In the genomic region with DNA sequence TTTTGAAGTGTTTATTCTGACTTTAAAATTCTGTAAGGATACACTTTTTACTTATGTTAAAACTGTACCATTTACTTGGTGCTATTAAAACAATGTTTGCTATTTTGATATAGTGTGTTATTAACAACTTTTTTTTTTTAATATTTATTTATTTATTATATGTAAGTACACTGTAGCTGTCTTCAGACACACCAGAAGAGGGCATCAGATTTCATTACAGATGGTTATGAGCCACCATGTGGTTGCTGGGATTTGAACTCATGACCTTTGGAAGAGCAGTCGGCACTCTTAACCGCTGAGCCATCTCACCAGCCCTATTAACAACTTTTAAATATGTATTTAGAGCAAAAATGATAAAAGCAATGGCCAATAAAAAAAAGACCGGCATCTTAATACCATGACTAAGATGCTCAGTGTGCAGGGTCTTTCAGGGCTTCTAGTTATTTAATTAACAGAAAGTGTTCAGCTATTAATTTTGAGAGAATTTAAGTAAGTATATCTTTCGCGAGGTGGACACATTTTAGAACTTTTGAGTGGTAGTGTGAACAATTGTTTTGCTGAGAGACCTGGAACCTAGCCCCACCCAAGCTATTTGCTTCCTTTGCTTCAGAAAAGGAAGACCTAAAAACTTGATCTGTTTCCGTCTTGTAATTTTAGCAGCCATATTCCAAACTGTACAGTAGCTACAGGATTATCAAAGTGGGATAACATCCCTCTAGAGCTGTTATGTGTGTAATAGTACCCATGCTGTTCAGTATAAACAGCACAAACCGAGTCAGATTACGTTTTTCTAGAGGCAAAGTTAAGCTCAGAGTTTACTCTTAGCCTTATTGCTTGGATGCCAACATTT, we compare ENCODE assay signal across 9 mouse cellular contexts. TPM values are rescaled to one million over a fixed set of nuclear protein-coding genes. Genes with fewer than 3 reads are reported as not detected.
A peak's percentile ranks its signal among the peaks of the same experiment; 100 is the strongest.
DNase-seq lines count a peak whose midpoint lies in the region; ATAC-seq lines count a peak whose summit lies in the region.
"Had no signal": no experiment of that assay in that cellular context is flagged by ENCODE, and none has a peak within 500 bp of the region (broad histone marks: within the 10 kb centered on the region; RNA-seq: fewer than 3 reads in every experiment).

No protein-coding gene starts in this region.

- DNase-seq in kidney, adult 9 months: no peak
- no peak for DNase-seq in hindbrain, embryonic 14.5 days (ENCODE audit: low spot score)
- no peak for DNase-seq in urinary bladder, postnatal 4 days (ENCODE audit: low spot score in 2 of 2)
- DNase-seq in adrenal gland, adult 2 months: no peak
- no peak for DNase-seq in right cerebral cortex, adult 2 months (ENCODE audit: low spot score in 2 of 2)

- WGBS in kidney, embryonic 15.5 days: 52% methylated on average over 8 of the region's 8 CpGs
- WGBS in hindbrain, embryonic 14.5 days: 52% methylated on average over 8 of the region's 8 CpGs
- 53% methylated on average over 8 of the region's 8 CpGs for WGBS in midbrain, embryonic 13.5 days

- peak overlapping the region; percentile 71 for H3K4me3 ChIP-seq in kidney, embryonic 15.5 days (replicated peaks)
- H3K4me3 ChIP-seq in brown adipose tissue, adult 24 weeks (ENCODE audit: insufficient read depth, low read depth, low read length): peak overlapping the region; percentile 34
- H3K4me3 ChIP-seq in hindbrain, embryonic 14.5 days (replicated peaks; ENCODE audit: low read length): peak overlapping the region; percentile 26
- peak overlapping the region; percentile 85 for H3K4me3 ChIP-seq in midbrain, embryonic 13.5 days (replicated peaks)

- no peak overlapping the region for H3K9ac ChIP-seq in kidney, embryonic 15.5 days
- peak overlapping the region; percentile 17; the same call in 1 of the 2 replicates for H3K9ac ChIP-seq in hindbrain, embryonic 14.5 days
- H3K9ac ChIP-seq in midbrain, embryonic 13.5 days (replicated peaks): no peak overlapping the region

- peaks cover 9% of the 10 kb centered on the region for H3K4me1 ChIP-seq in kidney, embryonic 15.5 days
- no peaks in the 10 kb centered on the region for H3K4me1 ChIP-seq in brown adipose tissue, adult 24 weeks (ENCODE audit: control insufficient read depth, insufficient read depth, insufficient read length, low read length)
- H3K4me1 ChIP-seq in hindbrain, embryonic 14.5 days (replicated peaks; ENCODE audit: control insufficient read depth, insufficient read depth, low read length): peaks cover 9% of the 10 kb centered on the region; the same call in 1 of the 2 replicates
- H3K4me1 ChIP-seq in midbrain, embryonic 13.5 days (replicated peaks): peaks cover 15% of the 10 kb centered on the region

- H3K27me3 ChIP-seq in kidney, embryonic 15.5 days: no peaks in the 10 kb centered on the region
- no peaks in the 10 kb centered on the region for H3K27me3 ChIP-seq in hindbrain, embryonic 14.5 days (ENCODE audit: control insufficient read depth, insufficient read depth, low read length)
- no peaks in the 10 kb centered on the region for H3K27me3 ChIP-seq in midbrain, embryonic 13.5 days

- peak overlapping the region; percentile 70 for H3K4me2 ChIP-seq in kidney, embryonic 15.5 days
- peak overlapping the region; percentile 61 for H3K4me2 ChIP-seq in hindbrain, embryonic 14.5 days (replicated peaks)
- H3K4me2 ChIP-seq in midbrain, embryonic 13.5 days (replicated peaks): peak overlapping the region; percentile 58

- no peaks in the 10 kb centered on the region for H3K9me3 ChIP-seq in kidney, embryonic 15.5 days (replicated peaks)
- H3K9me3 ChIP-seq in hindbrain, embryonic 14.5 days (ENCODE audit: control insufficient read depth, low read length): no peaks in the 10 kb centered on the region
- H3K9me3 ChIP-seq in midbrain, embryonic 13.5 days: no peaks in the 10 kb centered on the region

- no peak for ATAC-seq in kidney, embryonic 15.5 days (replicated peaks; ENCODE audit: low FRiP score)
- no peak for ATAC-seq in hindbrain, embryonic 14.5 days (ENCODE audit: low FRiP score)
- ATAC-seq in midbrain, embryonic 13.5 days: no peak

- peak overlapping the region; percentile 76 for H3K27ac ChIP-seq in kidney, embryonic 15.5 days
- no peak overlapping the region for H3K27ac ChIP-seq in brown adipose tissue, adult 24 weeks (replicated peaks; ENCODE audit: low read depth, low read length)
- H3K27ac ChIP-seq in hindbrain, embryonic 14.5 days: peak overlapping the region; percentile 62
- peak overlapping the region; percentile 59; the same call in 1 of the 2 replicates for H3K27ac ChIP-seq in midbrain, embryonic 13.5 days

- H3K36me3 ChIP-seq in kidney, embryonic 15.5 days: peaks cover 14% of the 10 kb centered on the region
- H3K36me3 ChIP-seq in hindbrain, embryonic 14.5 days (replicated peaks; ENCODE audit: control insufficient read depth, insufficient read depth): peaks cover 14% of the 10 kb centered on the region
- peaks cover 9% of the 10 kb centered on the region for H3K36me3 ChIP-seq in midbrain, embryonic 13.5 days

RNA-seq across cellular contexts. Expression of a gene that starts 0.8 kb away (rescaled TPM):
- 31.2 and 33.9 TPM in 2 replicates for polyA plus RNA-seq in kidney, embryonic 15.5 days (2015; fragmentation: Nextera tagmentation; extraction: Ambion mirVana)
- 20.1 and 20.4 TPM in 2 replicates for polyA plus RNA-seq in brown adipose tissue, adult 24 weeks (2012; ENCODE audit: insufficient read depth, insufficient read length, missing spikeins)
- 30.9 and 34.6 TPM in 2 replicates for polyA plus RNA-seq in hindbrain, embryonic 14.5 days (2014; fragmentation: Nextera tagmentation; extraction: Ambion mirVana)
- 35.2 and 37.7 TPM in 2 replicates for polyA plus RNA-seq in midbrain, embryonic 13.5 days (2015; fragmentation: Nextera tagmentation; extraction: Ambion mirVana)
- 10 to 100 TPM; 39.3 to 52.5 TPM for total RNA-seq in adrenal gland, adult 2 months (2021)
- 2.1 and 2.3 TPM in 2 replicates for polyA plus RNA-seq in adrenal gland, adult 2 months (2012; rRNA removed)

RNA-seq across cellular contexts. Expression of a gene that starts 28.5 kb away (rescaled TPM):
- polyA plus RNA-seq in kidney, embryonic 15.5 days (2015; fragmentation: Nextera tagmentation; extraction: Ambion mirVana): not detected in 2 replicates
- not detected in 2 replicates for polyA plus RNA-seq in brown adipose tissue, adult 24 weeks (2012; ENCODE audit: insufficient read depth, insufficient read length, missing spikeins)
- polyA plus RNA-seq in hindbrain, embryonic 14.5 days (2014; fragmentation: Nextera tagmentation; extraction: Ambion mirVana): not detected in 2 replicates
- not detected in 2 replicates for polyA plus RNA-seq in midbrain, embryonic 13.5 days (2015; fragmentation: Nextera tagmentation; extraction: Ambion mirVana)
- not detected for total RNA-seq in adrenal gland, adult 2 months (2021)
- not detected in 2 replicates for polyA plus RNA-seq in adrenal gland, adult 2 months (2012; rRNA removed)
- polyA plus RNA-seq: gonadal fat pad, adult 2 months had no signal

RNA-seq across cellular contexts. Expression of a gene that starts 36.8 kb away (rescaled TPM):
- polyA plus RNA-seq in kidney, embryonic 15.5 days (2015; fragmentation: Nextera tagmentation; extraction: Ambion mirVana): 71.1 and 73.2 TPM in 2 replicates
- 38.4 and 51.4 TPM in 2 replicates for polyA plus RNA-seq in brown adipose tissue, adult 24 weeks (2012; ENCODE audit: insufficient read depth, insufficient read length, missing spikeins)
- 95.1 and 102 TPM in 2 replicates for polyA plus RNA-seq in hindbrain, embryonic 14.5 days (2014; fragmentation: Nextera tagmentation; extraction: Ambion mirVana)
- polyA plus RNA-seq in midbrain, embryonic 13.5 days (2015; fragmentation: Nextera tagmentation; extraction: Ambion mirVana): 116 TPM in 2 replicates
- total RNA-seq in adrenal gland, adult 2 months (2021): 100 to 1,000 TPM in 1 of 2 experiments, 10 to 100 TPM in 1; 82.5 to 104 TPM
- polyA plus RNA-seq in adrenal gland, adult 2 months (2012; rRNA removed): 7.2 and 9.0 TPM in 2 replicates

Comparison
In these comparisons a context has a peak if more than half of its experiments do, and no peak if none do; other contexts are left out.
1. H3K4me3 ChIP-seq: peak in every context shown above with its lines; median percentile 85 in midbrain, embryonic 13.5 days; 71 in kidney, embryonic 15.5 days; 34 in brown adipose tissue, adult 24 weeks; 26 in hindbrain, embryonic 14.5 days.